Mouse (Mus musculus) thymus, postnatal 10 days (tissue): ENCODE measurements around the gene Htr1b.
A peak's percentile ranks its signal among the peaks of the same experiment; 100 is the strongest.

Experiments
- DNase-seq, 2 experiments: peaks; one replicate each; pipeline ENCODE4 v3.0.0; 2021; ENCODE audit warnings: low spot score in 2 of 2

The Htr1b gene

GRCm38 (mm10) chr9:81633437-81633973, at the start of gene Htr1b:
Htr1b (minus strand) TSS chr9:81633828.
- no peak for DNase-seq

DNA sequence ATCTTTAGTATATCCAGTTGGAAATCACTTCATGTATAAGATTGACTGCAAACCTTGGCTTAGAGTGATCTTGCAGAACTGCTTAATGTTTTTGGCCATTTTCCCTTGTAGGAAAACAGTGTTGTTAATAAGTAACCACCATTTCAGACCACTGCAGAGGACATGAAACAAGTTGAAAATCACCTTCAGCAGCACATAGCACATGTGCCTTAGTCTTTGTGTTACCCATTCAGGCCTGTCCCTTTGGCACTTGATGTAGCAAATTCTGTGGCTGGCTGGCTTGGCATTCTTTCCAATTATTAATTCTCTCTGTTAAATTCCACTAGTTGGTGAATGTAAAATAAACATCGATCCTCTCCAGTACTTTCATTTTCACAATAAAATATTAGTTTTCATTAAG, 43.1 kb upstream of the Htr1b start:
- no peak for DNase-seq

- DNase-seq, result no peak
Observed at GRCm38 (mm10) chr9:81637486-81637885, 3.9 kb upstream of the Htr1b start.

GRCm38 (mm10) chr9:81635109-81635508, 1.5 kb upstream of the Htr1b start:
- DNase-seq, result peak in 1 of 2 experiments; percentile 5

DNA sequence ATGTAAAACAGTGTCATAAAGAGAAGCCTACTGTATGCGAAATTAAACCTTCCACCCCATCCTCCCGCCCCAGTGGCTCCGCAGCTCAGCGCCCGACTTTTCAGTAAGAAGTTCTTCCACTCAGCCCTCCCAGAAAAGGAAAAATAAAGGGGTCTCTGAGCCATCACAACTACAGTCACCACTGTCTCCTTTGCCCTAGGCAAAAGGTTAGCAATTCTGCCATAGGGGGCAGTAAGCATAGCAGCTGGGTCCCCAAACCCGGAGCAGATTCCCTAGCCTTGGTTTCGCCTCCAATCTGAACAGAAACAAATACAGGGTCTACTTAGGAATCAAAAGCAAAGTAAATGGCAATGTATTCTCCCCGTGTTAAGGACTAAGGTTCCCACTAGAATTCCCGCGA, 535 bp upstream of the Htr1b start:
- no peak for DNase-seq

- DNase-seq, result peak in 1 of 2 experiments; percentile 4
Observed at GRCm38 (mm10) chr9:81632736-81633436, 742 bp downstream of the Htr1b start.

DNA sequence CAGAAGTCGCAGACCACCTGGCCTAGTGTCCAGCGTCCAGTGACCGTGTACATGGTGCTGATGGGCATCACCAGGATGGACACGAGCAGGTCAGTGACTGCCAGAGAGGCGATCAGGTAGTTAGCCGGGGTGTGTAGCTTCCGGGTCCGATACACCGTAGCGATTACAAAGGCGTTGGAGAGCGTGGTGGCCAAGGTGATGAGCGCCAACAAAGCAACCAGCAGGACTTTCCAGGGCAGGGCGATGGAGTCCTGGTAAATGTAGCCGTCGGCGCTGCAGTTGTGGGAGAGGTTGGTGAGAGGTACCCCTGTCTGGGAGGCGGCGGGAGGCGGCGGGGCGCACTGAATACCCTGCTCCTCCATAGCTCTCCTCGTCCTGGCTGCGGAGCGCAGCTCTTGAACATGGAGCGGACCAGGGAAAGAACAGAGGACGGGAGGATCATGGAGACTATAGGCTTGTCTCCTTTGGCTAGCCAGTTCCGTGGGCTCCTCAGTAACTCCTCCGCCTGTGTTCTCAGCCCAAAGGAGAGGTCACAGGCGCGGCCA, 1.4 kb downstream of the Htr1b start:
- DNase-seq, result no peak

DNA sequence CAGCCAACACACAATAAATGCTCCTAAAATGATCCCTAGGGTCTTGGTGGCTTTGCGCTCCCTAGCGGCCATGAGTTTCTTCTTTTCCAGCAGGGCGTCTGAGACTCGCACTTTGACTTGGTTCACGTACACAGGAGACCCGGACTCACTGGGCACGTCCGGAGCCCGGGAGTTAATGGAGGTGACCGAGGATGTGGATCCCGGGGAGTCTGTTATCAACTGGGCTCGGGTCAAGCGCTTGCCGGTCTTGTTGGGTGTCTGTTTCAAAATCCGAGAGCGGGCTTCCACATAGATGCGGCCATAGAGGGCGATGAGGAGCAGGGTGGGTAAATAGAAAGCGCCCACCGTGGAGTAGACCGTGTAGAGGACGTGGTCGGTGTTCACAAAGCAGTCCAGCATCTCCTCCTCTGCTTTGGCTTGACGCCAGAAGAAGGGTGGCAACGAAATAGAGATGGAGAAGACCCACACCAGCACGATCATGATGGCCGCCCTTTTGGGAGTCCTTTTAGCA, 2.0 kb downstream of the Htr1b start:
- DNase-seq, result no peak

DNA sequence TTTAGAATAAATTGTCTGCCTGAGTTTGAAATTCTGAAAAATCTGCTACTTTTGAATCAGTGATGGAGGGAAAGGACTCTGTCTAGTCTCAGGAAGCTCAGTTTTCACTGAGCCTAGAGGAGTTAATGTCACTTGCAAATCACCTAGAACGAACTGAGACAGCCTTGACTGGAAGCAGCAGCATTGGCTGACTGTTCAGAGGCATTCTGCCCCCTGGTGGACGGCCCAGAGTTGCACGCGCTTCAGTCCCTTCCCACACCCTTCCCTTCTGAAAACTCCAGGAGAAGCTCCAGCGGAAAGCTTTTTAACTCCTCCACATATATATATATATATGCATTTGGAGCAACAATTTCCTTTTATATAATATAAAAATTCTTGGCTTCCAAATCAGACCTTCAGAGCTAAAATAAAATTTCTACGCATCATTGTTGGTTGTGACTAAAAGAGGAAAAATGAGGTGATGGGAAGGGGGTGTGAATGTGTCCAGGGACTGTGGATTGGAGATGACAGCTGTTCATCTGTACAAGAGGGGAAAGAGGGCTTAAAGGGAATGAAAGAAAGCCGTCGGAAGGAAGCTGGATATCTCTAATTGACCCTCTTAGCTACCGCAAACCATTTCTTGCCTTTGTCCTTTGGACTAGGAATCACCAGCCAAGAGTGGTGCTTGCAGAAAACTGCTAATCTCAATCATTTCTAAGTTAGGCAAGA, 6.6 kb downstream of the Htr1b start:
- DNase-seq, result peak in 1 of 2 experiments; percentile 64

GRCm38 (mm10) chr9:81625898-81626297, 7.7 kb downstream of the Htr1b start:
- DNase-seq, result no peak

GRCm38 (mm10) chr9:81622873-81623272, 10.8 kb downstream of the Htr1b start:
- no peak for DNase-seq

- no peak for DNase-seq
Observed at GRCm38 (mm10) chr9:81611022-81611421, 22.6 kb downstream of the Htr1b start.
